Mouse (Mus musculus) forebrain, embryonic 16.5 days (tissue): ENCODE measurements around the gene Ifnlr1. TPM values are rescaled to one million over a fixed set of nuclear protein-coding genes. Genes with fewer than 3 reads are reported as not detected.
"Not testable (repeated sequence)": the region's sequence is repeated elsewhere in the genome, so short reads cannot be mapped to it uniquely, and the experiment has no call there.

Experiments used
- ATAC-seq: fragments of 200-750 bp; cut with Nextera tagmentation; 2 replicates; pipeline ENCODE4 v1.8.0; 2017; ENCODE audit warnings: mild to moderate bottlenecking, moderate library complexity
- H3K27ac ChIP-seq: fragments of 300-500 bp; sonication (generic); 2 replicates; pipeline ENCODE4 v1.5.1; 2014; ENCODE audit warnings: low read length, control low read depth
- H3K27me3 ChIP-seq: fragments of 300-500 bp; sonication (generic); replicated peaks from 2 replicates; pipeline ENCODE4 v1.6.1; 2014; ENCODE audit warnings: low read length; ENCODE audit not compliant: control insufficient read depth, insufficient read depth
- H3K36me3 ChIP-seq: fragments of 300-500 bp; sonication (generic); 2 replicates; pipeline ENCODE4 v1.6.1; 2014; ENCODE audit not compliant: control insufficient read depth, insufficient read depth
- H3K4me1 ChIP-seq: fragments of 300-500 bp; sonication (generic); replicated peaks from 2 replicates; pipeline ENCODE4 v1.6.1; 2014; ENCODE audit warnings: low read length; ENCODE audit not compliant: control insufficient read depth, insufficient read depth
- H3K4me2 ChIP-seq: fragments of 300-500 bp; sonication (generic); 2 replicates; pipeline ENCODE4 v1.6.1; 2014; ENCODE audit warnings: mild to moderate bottlenecking, low read length, control low read depth
- H3K4me3 ChIP-seq: fragments of 300-500 bp; sonication (generic); replicated peaks from 2 replicates; pipeline ENCODE4 v1.5.1; 2014; ENCODE audit warnings: mild to moderate bottlenecking, low read length, control low read depth
- H3K9ac ChIP-seq: fragments of 300-500 bp; sonication (generic); replicated peaks from 2 replicates; pipeline ENCODE4 v1.6.1; 2014; ENCODE audit warnings: low read depth, low read length, control low read depth
- H3K9me3 ChIP-seq: fragments of 300-500 bp; sonication (generic); 2 replicates; pipeline ENCODE4 v1.6.1; 2016; ENCODE audit warnings: low read length; ENCODE audit not compliant: control insufficient read depth
- WGBS: fragments of 180-500 bp; shearing (Covaris S2); extraction: QIAGEN DNeasy Blood & Tissue Kit; methylation state at CpG from one replicate; pipeline ENCODE4 v1.1.7; 2014; 5-methylcytosine and 5-hydroxymethylcytosine counted together
- polyA plus RNA-seq: library from polyadenylated mRNA; unstranded; fragments of >200 nt; fragmentation: Nextera tagmentation; extraction: Ambion mirVana; gene quantifications from 2 replicates; pipeline ENCODE4 v1.2.1, GENCODE M21; 2015

The Ifnlr1 gene
- polyA plus RNA-seq: 0.16 and 0.18 TPM in 2 replicates

- WGBS: under 1% methylated on average over 41 of the region's 41 CpGs
- peaks cover 29% of the 10 kb centered on the region for H3K27me3 ChIP-seq
Observed at GRCm38 (mm10) chr4:135685906-135686567, at the start of gene Ifnlr1. TSS of gene Ifnlr1 (plus strand) at chr4:135686287.

GRCm38 (mm10) chr4:135641302-135642079 is 44.6 kb upstream of the Ifnlr1 start:
- H3K9me3 ChIP-seq, ATAC-seq, H3K4me3 ChIP-seq, H3K9ac ChIP-seq, H3K36me3 ChIP-seq, H3K27me3 ChIP-seq, H3K27ac ChIP-seq, H3K4me2 ChIP-seq, H3K4me1 ChIP-seq: not testable (repeated sequence)
- WGBS: 84% methylated on average over 8 of the region's 8 CpGs

More at GRCm38 (mm10) chr4:135685906-135686567, at the start of gene Ifnlr1:
- H3K9me3 ChIP-seq: no peaks in the 10 kb centered on the region
- H3K9ac ChIP-seq: peak within 1 kb of the TSS; percentile 50
- H3K27ac ChIP-seq: no peak within 1 kb of the TSS
- peak within 1 kb of the TSS; percentile 98 for H3K4me2 ChIP-seq
- no peak for ATAC-seq
- peak within 1 kb of the TSS; percentile 51 for H3K4me3 ChIP-seq
- H3K4me1 ChIP-seq: peaks cover 10% of the 10 kb centered on the region
- H3K36me3 ChIP-seq: no peaks in the 10 kb centered on the region

GRCm38 (mm10) chr4:135645022-135645637 is 41.0 kb upstream of the Ifnlr1 start:
- WGBS: 75% methylated on average over 12 of the region's 12 CpGs

GRCm38 (mm10) chr4:135652966-135653607 is 33.0 kb upstream of the Ifnlr1 start:
- WGBS: 57% methylated on average over 11 of the region's 11 CpGs
- H3K9me3 ChIP-seq: no peaks in the 10 kb centered on the region
- H3K27ac ChIP-seq: no peak overlapping the region
- H3K4me2 ChIP-seq: no peak overlapping the region
- no peak overlapping the region for H3K4me3 ChIP-seq
- no peaks in the 10 kb centered on the region for H3K36me3 ChIP-seq
- no peak for ATAC-seq
- H3K9ac ChIP-seq: no peak overlapping the region
- H3K4me1 ChIP-seq: peaks cover 23% of the 10 kb centered on the region
- H3K27me3 ChIP-seq: no peaks in the 10 kb centered on the region

More at GRCm38 (mm10) chr4:135645022-135645637, 41.0 kb upstream of the Ifnlr1 start:
- Histone ChIP-seq H3K4me3 (no peak overlapping the region), H3K4me1 (no peaks in the 10 kb centered on the region), H3K36me3 (no peaks in the 10 kb centered on the region), H3K9me3 (no peaks in the 10 kb centered on the region), H3K27me3 (no peaks in the 10 kb centered on the region), H3K27ac (no peak overlapping the region), H3K4me2 (no peak overlapping the region), H3K9ac (no peak overlapping the region)
- ATAC-seq: no peak

- no peak overlapping the region for H3K4me2 ChIP-seq
- WGBS: 91% methylated on average over 7 of the region's 7 CpGs
- H3K9me3 ChIP-seq: no peaks in the 10 kb centered on the region
- H3K36me3 ChIP-seq: no peaks in the 10 kb centered on the region
- H3K27me3 ChIP-seq: no peaks in the 10 kb centered on the region
- no peak overlapping the region for H3K4me3 ChIP-seq
- no peak overlapping the region for H3K27ac ChIP-seq
- H3K4me1 ChIP-seq: peaks cover 23% of the 10 kb centered on the region
- no peak overlapping the region for H3K9ac ChIP-seq
- ATAC-seq: no peak
Observed at GRCm38 (mm10) chr4:135653956-135654355, 32.1 kb upstream of the Ifnlr1 start.

- H3K4me3 ChIP-seq: no peak overlapping the region
- peaks cover 23% of the 10 kb centered on the region for H3K4me1 ChIP-seq
- H3K27me3 ChIP-seq: no peaks in the 10 kb centered on the region
- no peak overlapping the region for H3K27ac ChIP-seq
- H3K36me3 ChIP-seq: no peaks in the 10 kb centered on the region
- no peak overlapping the region for H3K4me2 ChIP-seq
- no peaks in the 10 kb centered on the region for H3K9me3 ChIP-seq
- H3K9ac ChIP-seq: no peak overlapping the region
- 14% methylated on average over 7 of the region's 7 CpGs for WGBS
- ATAC-seq: no peak
Observed at GRCm38 (mm10) chr4:135655499-135655898, 30.6 kb upstream of the Ifnlr1 start.

GRCm38 (mm10) chr4:135656094-135656589 is 29.9 kb upstream of the Ifnlr1 start:
- Histone ChIP-seq H3K4me1 (peaks cover 23% of the 10 kb centered on the region), H3K9me3 (no peaks in the 10 kb centered on the region), H3K4me3 (no peak overlapping the region), H3K36me3 (no peaks in the 10 kb centered on the region), H3K4me2 (0 out of 2 replicates have a peak overlapping the region, but pooled peaks have one; percentile 10), H3K27me3 (no peaks in the 10 kb centered on the region), H3K9ac (no peak overlapping the region), H3K27ac (no peak overlapping the region)
- 16% methylated on average over 10 of the region's 10 CpGs for WGBS
- peak; percentile 67 for ATAC-seq

- no peaks in the 10 kb centered on the region for H3K9me3 ChIP-seq
- H3K27me3 ChIP-seq: no peaks in the 10 kb centered on the region
- peaks cover 17% of the 10 kb centered on the region for H3K4me1 ChIP-seq
- WGBS: 72% methylated on average over 5 of the region's 5 CpGs
- no peak for ATAC-seq
- no peaks in the 10 kb centered on the region for H3K36me3 ChIP-seq
- H3K4me2 ChIP-seq: no peak overlapping the region
- H3K9ac ChIP-seq: no peak overlapping the region
- no peak overlapping the region for H3K4me3 ChIP-seq
- H3K27ac ChIP-seq: no peak overlapping the region
Observed at GRCm38 (mm10) chr4:135658484-135658883, 27.6 kb upstream of the Ifnlr1 start.

- 87% methylated on average over 12 of the region's 12 CpGs for WGBS
- Histone ChIP-seq H3K27me3 (no peaks in the 10 kb centered on the region), H3K4me3 (no peak overlapping the region), H3K9ac (no peak overlapping the region), H3K36me3 (no peaks in the 10 kb centered on the region), H3K27ac (no peak overlapping the region), H3K4me2 (no peak overlapping the region), H3K4me1 (peaks cover 17% of the 10 kb centered on the region), H3K9me3 (no peaks in the 10 kb centered on the region)
- ATAC-seq: no peak
Observed at GRCm38 (mm10) chr4:135658899-135659298, 27.2 kb upstream of the Ifnlr1 start.
